Mouse (Mus musculus): ENCODE measurements around the gene Defb43. TPM values are rescaled to one million over a fixed set of nuclear protein-coding genes. Genes with fewer than 3 reads are reported as not detected.

The Defb43 gene
- not detected in 2 replicates for polyA plus RNA-seq (2015; fragmentation: Nextera tagmentation; extraction: Ambion mirVana)

- Histone ChIP-seq H3K9ac (replicated peaks) (no peak within 1 kb of the TSS), H3K27me3 (no peaks in the 10 kb centered on the region), H3K4me1 (no peaks in the 10 kb centered on the region), H3K9me3 (no peaks in the 10 kb centered on the region), H3K36me3 (no peaks in the 10 kb centered on the region), H3K27ac (replicated peaks) (no peak within 1 kb of the TSS), H3K4me3 (no peak within 1 kb of the TSS), H3K4me2 (replicated peaks) (no peak within 1 kb of the TSS)
- no peak for ATAC-seq (replicated peaks)
- 90% methylated on average over 5 of the region's 5 CpGs for WGBS
These were observed at the start of gene Defb43 for GRCm38 (mm10) chr14:63011471-63011870. TSS of gene Defb43 (plus strand) at chr14:63011771.

GRCm38 (mm10) chr14:62963632-62964031 is 47.9 kb upstream of the Defb43 start:
- no peak for ATAC-seq (replicated peaks)

GRCm38 (mm10) chr14:62965342-62965741 is 46.2 kb upstream of the Defb43 start:
- WGBS, result 81% methylated on average over 5 of the region's 5 CpGs
- Histone ChIP-seq H3K27ac (replicated peaks) (no peak overlapping the region), H3K9me3 (no peaks in the 10 kb centered on the region), H3K4me2 (replicated peaks) (no peak overlapping the region), H3K27me3 (no peaks in the 10 kb centered on the region), H3K9ac (replicated peaks) (no peak overlapping the region), H3K4me1 (0 out of 2 replicates have a peak, but pooled peaks cover 5% of the 10 kb centered on the region), H3K4me3 (no peak overlapping the region), H3K36me3 (no peaks in the 10 kb centered on the region)
- ATAC-seq (replicated peaks), result no peak

More at GRCm38 (mm10) chr14:62963632-62964031, 47.9 kb upstream of the Defb43 start:
- Histone ChIP-seq H3K36me3 (0 out of 2 replicates have a peak, but pooled peaks cover 3% of the 10 kb centered on the region), H3K4me2 (replicated peaks) (no peak overlapping the region), H3K9me3 (no peaks in the 10 kb centered on the region), H3K4me3 (no peak overlapping the region), H3K9ac (replicated peaks) (no peak overlapping the region), H3K27ac (replicated peaks) (no peak overlapping the region), H3K4me1 (0 out of 2 replicates have a peak, but pooled peaks cover 5% of the 10 kb centered on the region), H3K27me3 (no peaks in the 10 kb centered on the region)
- 87% methylated on average over 4 of the region's 4 CpGs for WGBS

GRCm38 (mm10) chr14:62965811-62966520 is 45.6 kb upstream of the Defb43 start:
- Histone ChIP-seq H3K9me3 (no peaks in the 10 kb centered on the region), H3K4me2 (replicated peaks) (peak overlapping the region; percentile 34), H3K4me3 (peak overlapping the region; percentile 16), H3K27ac (replicated peaks) (no peak overlapping the region), H3K4me1 (0 out of 2 replicates have a peak, but pooled peaks cover 5% of the 10 kb centered on the region), H3K36me3 (no peaks in the 10 kb centered on the region), H3K9ac (replicated peaks) (no peak overlapping the region), H3K27me3 (no peaks in the 10 kb centered on the region)
- no peak for ATAC-seq (replicated peaks)
- 24% methylated on average over 15 of the region's 15 CpGs for WGBS

- no peak for ATAC-seq (replicated peaks)
- Histone ChIP-seq H3K4me2 (replicated peaks) (no peak overlapping the region), H3K27ac (replicated peaks) (no peak overlapping the region), H3K4me1 (no peaks in the 10 kb centered on the region), H3K4me3 (no peak overlapping the region), H3K27me3 (no peaks in the 10 kb centered on the region), H3K9ac (replicated peaks) (no peak overlapping the region), H3K9me3 (no peaks in the 10 kb centered on the region), H3K36me3 (no peaks in the 10 kb centered on the region)
- WGBS, result 12% methylated on average over 5 of the region's 5 CpGs
These were observed 36.5 kb upstream of the Defb43 start for GRCm38 (mm10) chr14:62975046-62975445.

- 75% methylated on average over 1 of the region's 1 CpGs for WGBS
These were observed 31.8 kb upstream of the Defb43 start for GRCm38 (mm10) chr14:62979815-62980214.

GRCm38 (mm10) chr14:62984410-62984809 is 27.2 kb upstream of the Defb43 start, which contains the start of gene Defb48:
TSS of gene Defb48 (minus strand) at chr14:62984510.
- 78% methylated on average over 1 of the region's 1 CpGs for WGBS
- Histone ChIP-seq H3K36me3 (no peaks in the 10 kb centered on the region), H3K27ac (replicated peaks) (no peak within 1 kb of the TSS)

More at GRCm38 (mm10) chr14:62979815-62980214, 31.8 kb upstream of the Defb43 start:
- H3K4me1 ChIP-seq, result no peaks in the 10 kb centered on the region
- no peak for ATAC-seq (replicated peaks)
- no peaks in the 10 kb centered on the region for H3K27me3 ChIP-seq
- H3K4me2 ChIP-seq (replicated peaks), result no peak overlapping the region
- no peaks in the 10 kb centered on the region for H3K36me3 ChIP-seq
- H3K9me3 ChIP-seq, result no peaks in the 10 kb centered on the region
- no peak overlapping the region for H3K9ac ChIP-seq (replicated peaks)
- H3K4me3 ChIP-seq, result no peak overlapping the region
- H3K27ac ChIP-seq (replicated peaks), result no peak overlapping the region

GRCm38 (mm10) chr14:62991271-62991670 is 20.3 kb upstream of the Defb43 start:
- H3K27ac ChIP-seq (replicated peaks), result no peak overlapping the region
- no peak overlapping the region for H3K4me3 ChIP-seq
- no peaks in the 10 kb centered on the region for H3K27me3 ChIP-seq
- ATAC-seq (replicated peaks), result no peak
- no peaks in the 10 kb centered on the region for H3K9me3 ChIP-seq
- no peak overlapping the region for H3K9ac ChIP-seq (replicated peaks)
- WGBS, result 82% methylated on average over 3 of the region's 3 CpGs
- no peaks in the 10 kb centered on the region for H3K36me3 ChIP-seq
- H3K4me2 ChIP-seq (replicated peaks), result no peak overlapping the region
- H3K4me1 ChIP-seq, result no peaks in the 10 kb centered on the region

More at GRCm38 (mm10) chr14:62984410-62984809, 27.2 kb upstream of the Defb43 start, which contains the start of gene Defb48:
- Histone ChIP-seq H3K4me1 (no peaks in the 10 kb centered on the region), H3K9me3 (no peaks in the 10 kb centered on the region), H3K4me3 (no peak within 1 kb of the TSS), H3K4me2 (replicated peaks) (no peak within 1 kb of the TSS), H3K9ac (replicated peaks) (no peak within 1 kb of the TSS), H3K27me3 (no peaks in the 10 kb centered on the region)
- ATAC-seq (replicated peaks), result no peak

- Histone ChIP-seq H3K4me1 (no peaks in the 10 kb centered on the region), H3K9me3 (no peaks in the 10 kb centered on the region), H3K36me3 (no peaks in the 10 kb centered on the region), H3K4me2 (replicated peaks) (no peak overlapping the region), H3K4me3 (no peak overlapping the region), H3K27ac (replicated peaks) (no peak overlapping the region), H3K9ac (replicated peaks) (no peak overlapping the region), H3K27me3 (no peaks in the 10 kb centered on the region)
- ATAC-seq (replicated peaks), result no peak
- 51% methylated on average over 7 of the region's 7 CpGs for WGBS
These were observed 19.6 kb upstream of the Defb43 start for GRCm38 (mm10) chr14:62991849-62992510.

- Histone ChIP-seq H3K9ac (replicated peaks) (no peak within 1 kb of the TSS), H3K36me3 (no peaks in the 10 kb centered on the region), H3K4me3 (no peak within 1 kb of the TSS), H3K4me2 (replicated peaks) (no peak within 1 kb of the TSS), H3K4me1 (no peaks in the 10 kb centered on the region), H3K27me3 (no peaks in the 10 kb centered on the region), H3K27ac (replicated peaks) (no peak within 1 kb of the TSS), H3K9me3 (no peaks in the 10 kb centered on the region)
- WGBS, result 82% methylated on average over 8 of the region's 8 CpGs
- no peak for ATAC-seq (replicated peaks)
These were observed 13.8 kb upstream of the Defb43 start, which contains the start of gene Defb47 for GRCm38 (mm10) chr14:62997777-62998176. TSS of gene Defb47 (plus strand) at chr14:62998077.

- no peaks in the 10 kb centered on the region for H3K36me3 ChIP-seq
- H3K4me1 ChIP-seq, result no peaks in the 10 kb centered on the region
- ATAC-seq (replicated peaks), result no peak
- H3K4me2 ChIP-seq (replicated peaks), result no peak overlapping the region
- no peak overlapping the region for H3K4me3 ChIP-seq
- 90% methylated on average over 4 of the region's 4 CpGs for WGBS
- H3K27ac ChIP-seq (replicated peaks), result no peak overlapping the region
- H3K9me3 ChIP-seq, result no peaks in the 10 kb centered on the region
- no peaks in the 10 kb centered on the region for H3K27me3 ChIP-seq
- no peak overlapping the region for H3K9ac ChIP-seq (replicated peaks)
These were observed 12.6 kb upstream of the Defb43 start for GRCm38 (mm10) chr14:62998977-62999376.

GRCm38 (mm10) chr14:63002588-63002987 is 9.0 kb upstream of the Defb43 start:
- no peaks in the 10 kb centered on the region for H3K36me3 ChIP-seq
- H3K4me2 ChIP-seq (replicated peaks), result no peak overlapping the region
- no peaks in the 10 kb centered on the region for H3K27me3 ChIP-seq
- no peaks in the 10 kb centered on the region for H3K4me1 ChIP-seq
- H3K4me3 ChIP-seq, result no peak overlapping the region
- no peak overlapping the region for H3K9ac ChIP-seq (replicated peaks)
- ATAC-seq (replicated peaks), result no peak
- no peak overlapping the region for H3K27ac ChIP-seq (replicated peaks)
- 67% methylated on average over 2 of the region's 2 CpGs for WGBS
- no peaks in the 10 kb centered on the region for H3K9me3 ChIP-seq

Measured in forebrain, embryonic 15.5 days (tissue).